Mouse (Mus musculus) lung, postnatal 36 days (tissue): ENCODE data around the gene Olfr1032.
A peak's percentile ranks its signal among the peaks of the same experiment; 100 is the strongest.
"Not testable (repeated sequence)": the region's sequence is repeated elsewhere in the genome, so short reads cannot be mapped to it uniquely, and the experiment has no call there.

Experiments
- DNase-seq: peaks from one replicate; pipeline ENCODE4 v3.0.0; 2022; ENCODE audit warnings: mixed read lengths

Gene Olfr1032

GRCm38 (mm10) chr2:86005240-86005639 lies at the start of gene Olfr1032:
Gene Olfr1032 (plus strand): TSS chr2:86005540.
- no peak for DNase-seq

GRCm38 (mm10) chr2:85973595-85973994 lies 31.7 kb upstream of the Olfr1032 start, which contains the start of gene Olfr1029:
Gene Olfr1029 (plus strand): TSS chr2:85973895.
- no peak for DNase-seq

DNA sequence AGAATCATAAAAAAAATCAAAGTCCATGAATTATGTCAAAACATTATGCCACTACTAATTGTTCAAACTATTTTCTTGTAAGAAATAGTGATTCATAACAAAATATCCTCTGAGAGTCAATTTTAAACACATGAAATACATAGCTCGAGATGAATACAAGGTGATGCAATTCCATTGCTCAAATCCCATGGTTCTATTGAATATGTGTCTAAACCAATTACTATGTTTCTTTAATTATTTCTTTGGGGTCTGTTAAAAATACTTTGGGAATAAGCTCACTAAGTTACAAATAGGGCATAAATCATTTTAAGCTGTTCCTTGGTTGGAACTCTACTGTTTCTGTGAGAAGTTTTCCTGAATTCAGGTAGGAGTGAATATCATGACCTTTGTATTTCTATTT lies 26.4 kb upstream of the Olfr1032 start, which contains the start of gene Olfr1030:
Gene Olfr1030 (plus strand): TSS at position 301 of the 400 bp plus-strand sequence.
- no peak for DNase-seq

DNA sequence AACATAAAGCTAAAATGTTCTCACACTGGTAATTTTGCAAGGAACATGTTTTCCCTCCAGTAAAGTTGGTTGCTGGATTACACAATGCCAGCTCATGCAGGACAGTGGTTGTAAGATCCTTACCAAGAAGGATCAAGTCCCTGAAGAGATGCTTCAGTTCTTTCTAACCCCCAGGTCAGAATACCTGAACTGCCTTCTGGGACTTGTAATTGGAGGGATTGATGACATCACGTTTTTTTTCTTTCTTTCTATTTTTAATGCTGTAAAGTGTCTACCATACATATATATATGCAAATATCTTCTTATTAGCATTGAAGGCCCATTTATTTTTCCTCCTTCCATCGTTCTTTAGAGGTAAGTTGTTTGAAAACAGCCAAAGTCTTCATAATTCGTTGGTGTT lies 15.3 kb upstream of the Olfr1032 start, which contains the start of gene Olfr1031:
Gene Olfr1031 (plus strand): TSS at position 301 of the 400 bp plus-strand sequence.
- no peak for DNase-seq

DNA sequence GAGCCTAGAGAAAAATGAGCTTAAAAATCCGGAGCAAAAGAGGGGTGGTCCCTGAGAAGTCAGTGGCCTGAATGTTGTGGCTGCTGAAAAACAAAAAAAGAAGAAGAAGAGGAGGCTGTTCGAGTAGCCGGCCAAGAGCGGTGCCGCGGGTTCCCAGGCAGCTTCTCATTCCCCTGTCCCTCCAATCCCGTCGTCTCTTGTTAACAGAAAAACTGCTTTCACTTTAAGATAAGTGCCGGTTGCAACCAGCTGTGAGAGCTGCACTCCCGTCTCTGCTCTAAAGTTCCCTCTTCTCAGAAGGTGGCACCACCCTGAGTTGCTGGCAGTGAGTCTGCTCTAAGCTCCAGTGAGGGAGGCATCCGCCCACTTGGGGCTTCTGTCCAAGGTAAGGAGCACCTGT lies 15.1 kb downstream of the Olfr1032 start, which contains the start of gene Olfr1033:
Gene Olfr1033 (plus strand): TSS at position 228 of the 400 bp plus-strand sequence.
- peak; percentile 1 for DNase-seq

DNA sequence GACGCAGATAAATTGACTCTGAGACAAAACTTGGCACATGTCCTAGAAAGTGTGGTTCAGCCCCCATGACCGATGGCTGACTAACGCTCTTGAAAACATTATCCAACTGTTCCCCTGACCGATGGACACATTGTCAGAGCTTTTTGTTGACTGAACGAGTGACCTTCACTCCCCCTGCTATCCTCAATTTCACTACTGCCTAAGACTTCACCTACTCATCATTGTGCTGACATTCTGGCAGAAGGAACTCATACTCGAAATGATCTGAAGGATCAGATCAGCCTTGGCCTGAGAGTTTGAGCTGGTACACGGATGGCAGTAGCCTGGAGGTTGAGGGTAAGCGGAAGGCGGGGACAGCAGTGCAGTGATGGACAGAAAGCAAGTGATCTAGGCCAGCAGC lies 16.2 kb downstream of the Olfr1032 start:
- DNase-seq = not testable (repeated sequence)

DNA sequence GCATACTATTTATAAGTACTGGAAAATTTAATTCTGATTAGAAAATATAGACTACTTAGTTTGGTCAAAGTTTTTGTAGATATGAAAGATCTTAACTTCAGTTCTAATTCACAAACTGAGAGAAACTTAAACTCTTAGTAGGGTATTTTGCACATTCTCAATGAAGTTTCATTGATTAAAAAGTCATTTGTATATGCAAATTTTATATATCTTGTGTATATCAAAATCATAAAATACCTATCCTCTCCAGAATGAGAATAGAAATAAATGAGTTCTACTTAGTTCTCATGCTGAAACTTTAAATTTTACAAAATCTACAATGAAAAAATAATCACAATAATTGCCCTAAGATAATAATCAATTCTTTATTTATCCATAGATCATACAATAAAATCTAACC lies 40.2 kb downstream of the Olfr1032 start, which contains the start of gene Olfr1034:
Gene Olfr1034 (plus strand): TSS at position 301 of the 400 bp plus-strand sequence.
- no peak for DNase-seq

DNA sequence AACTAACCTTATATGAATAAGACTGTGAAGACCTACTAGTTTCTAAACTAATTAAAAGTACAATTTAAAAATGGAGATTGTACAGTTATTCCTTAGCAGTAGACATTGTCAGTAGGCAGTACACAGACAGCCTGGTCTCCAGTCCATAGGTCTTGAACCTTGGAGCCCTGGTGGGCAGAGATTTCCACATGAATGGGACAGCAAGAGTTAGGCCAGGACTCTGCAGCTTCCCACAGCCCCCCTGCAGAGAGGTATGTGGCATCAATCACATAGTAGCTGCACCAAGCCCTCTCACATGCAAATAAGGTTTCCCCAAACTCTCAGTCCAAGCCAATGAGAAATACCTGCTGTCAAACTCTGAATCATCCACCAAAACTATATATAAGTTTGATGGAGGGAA lies 45.4 kb downstream of the Olfr1032 start:
- not testable (repeated sequence) for DNase-seq
